Mouse (Mus musculus) testis, postnatal 14 days (tissue): Measurements from ENCODE around the gene C1qtnf2.

Experiments
- DNase-seq: peaks from one replicate; pipeline ENCODE4 v3.0.0; 2021; ENCODE audit warnings: low spot score

The C1qtnf2 gene

GRCm38 (mm10) chr11:43537074-43537473 lies 63.0 kb downstream of the C1qtnf2 start:
- no peak for DNase-seq

DNA sequence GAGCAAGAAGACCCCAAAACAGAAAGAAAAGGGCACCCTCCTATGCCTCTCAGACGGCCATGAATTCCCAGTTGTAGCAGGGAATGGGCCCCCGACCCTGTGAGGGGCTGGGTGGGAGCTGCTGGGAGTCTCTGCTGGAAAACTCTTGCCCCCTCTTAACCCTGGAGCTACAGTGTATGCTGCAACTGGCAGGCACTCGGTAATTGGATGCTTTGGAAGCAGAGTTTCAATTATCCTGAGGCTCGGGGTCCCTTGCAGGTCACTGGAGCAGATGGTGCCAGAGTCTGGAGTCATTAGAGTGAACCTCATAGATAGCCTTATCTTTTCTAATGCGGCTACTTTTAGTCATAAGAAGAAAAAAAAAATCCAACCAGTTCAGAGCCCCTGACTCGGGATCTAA lies 65.8 kb downstream of the C1qtnf2 start:
- no peak for DNase-seq
